Mouse (Mus musculus): ENCODE results near the gene A230050P20Rik.

Gene A230050P20Rik

GRCm38 (mm10) chr9:20895382-20895781, 26.9 kb downstream of the A230050P20Rik start:
- no peak for DNase-seq (ENCODE audit: low spot score in 2 of 2)

DNA sequence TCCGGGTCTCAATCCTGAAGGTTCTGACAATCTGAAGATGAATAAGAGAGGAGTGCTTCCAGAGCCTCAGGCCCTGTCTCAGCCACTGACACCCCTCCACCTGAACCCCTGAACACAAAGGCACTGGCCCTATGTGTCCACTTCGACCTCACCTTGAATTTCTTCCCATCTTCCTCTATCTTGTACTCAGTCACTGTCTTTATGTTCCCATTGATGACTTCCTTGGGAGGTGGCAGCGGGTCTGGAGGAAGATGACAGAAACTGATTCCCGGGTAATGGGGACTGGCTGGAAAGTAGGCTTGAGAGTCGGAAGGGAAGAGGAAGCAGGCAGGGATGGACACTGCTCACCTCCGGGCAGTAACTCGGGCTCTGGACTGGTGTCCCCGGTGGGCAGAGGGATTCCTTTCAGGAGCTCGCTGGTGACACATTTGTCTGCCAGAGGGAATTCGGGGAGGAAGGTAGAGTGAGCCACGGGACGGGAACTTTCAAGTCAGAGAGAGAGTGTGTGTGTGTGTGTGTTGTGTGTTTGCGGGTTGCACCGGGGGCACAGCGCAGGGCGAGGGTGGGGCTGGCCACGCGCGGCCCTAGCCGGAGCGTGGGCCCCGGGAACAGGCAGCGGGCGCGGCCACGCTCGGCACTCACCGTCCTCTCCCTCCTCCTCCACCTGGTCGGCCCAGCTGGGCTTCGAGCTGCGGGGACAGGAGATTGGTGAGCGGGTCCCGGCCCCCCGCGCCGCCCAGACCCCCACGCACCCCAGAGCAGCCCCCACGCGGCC, 29.5 kb downstream of the A230050P20Rik start:
- DNase-seq (ENCODE audit: low spot score in 2 of 2) = no peak

DNA sequence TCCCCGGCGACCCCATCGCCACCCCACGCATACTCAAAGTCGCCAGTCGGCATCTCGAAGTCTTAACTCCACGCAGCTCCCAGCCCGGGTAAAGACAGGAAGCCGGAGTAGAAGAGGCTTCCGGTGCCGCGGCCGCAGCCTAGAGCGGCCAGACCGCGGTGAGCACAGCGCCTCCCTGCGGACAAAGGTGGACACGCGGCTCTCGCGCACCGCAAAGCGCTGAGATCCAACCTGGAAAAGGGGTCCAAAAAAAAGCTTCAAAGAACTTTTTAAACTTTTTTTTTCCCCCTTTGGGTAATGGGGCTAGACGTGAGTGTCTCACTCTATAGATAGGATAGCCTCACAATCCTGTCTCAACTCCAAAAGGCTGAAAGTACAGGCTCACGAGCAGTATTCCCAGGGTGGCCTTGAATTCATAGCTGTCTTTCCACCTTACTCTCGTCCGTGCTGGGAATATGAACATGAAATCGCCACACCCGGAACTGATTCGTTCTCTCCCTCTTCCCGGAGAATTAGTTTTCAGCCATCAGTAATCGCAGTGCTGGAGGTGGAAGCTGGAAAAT, 30.1 kb downstream of the A230050P20Rik start, which contains the start of gene Eif3g:
TSS of gene Eif3g (minus strand) at position 113 of the 563 bp plus-strand sequence.
- peak; percentile 80 to 87 for DNase-seq (ENCODE audit: low spot score in 2 of 2)

DNA sequence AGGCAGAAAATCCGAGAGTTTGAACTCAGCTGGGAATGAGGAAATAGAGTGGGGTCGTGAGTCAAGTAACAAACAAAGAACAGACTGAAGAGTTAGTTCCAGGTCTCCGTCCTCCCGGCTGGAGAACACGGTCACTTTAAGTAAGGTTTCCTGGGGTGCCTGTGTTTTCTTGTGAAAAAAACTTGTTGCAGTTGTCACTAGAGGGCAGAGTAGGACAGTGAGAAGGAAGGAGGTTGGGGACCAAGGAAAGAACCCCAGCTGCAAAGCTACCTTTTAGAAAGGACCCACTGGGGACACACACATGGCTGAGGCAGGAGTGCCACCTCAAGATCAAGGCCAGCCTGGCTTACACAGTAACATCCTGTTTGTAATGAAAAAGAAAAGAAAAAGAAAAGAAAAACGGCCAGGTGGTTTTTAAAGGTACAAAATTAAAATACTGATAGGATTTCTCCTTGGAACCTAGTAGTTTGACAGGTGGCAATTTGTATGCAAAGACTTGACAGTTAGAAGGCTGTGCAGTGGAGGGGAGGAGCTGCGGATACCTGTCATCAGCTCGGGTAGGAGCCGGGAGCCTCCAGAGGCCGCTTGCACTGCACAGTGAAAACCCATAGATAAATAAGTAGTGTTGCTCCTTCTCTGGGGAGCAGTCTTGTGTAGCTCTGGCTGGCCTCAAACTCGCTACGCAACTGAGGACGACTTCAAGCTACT, 33.2 kb downstream of the A230050P20Rik start:
- DNase-seq (ENCODE audit: low spot score in 2 of 2) = no peak

DNA sequence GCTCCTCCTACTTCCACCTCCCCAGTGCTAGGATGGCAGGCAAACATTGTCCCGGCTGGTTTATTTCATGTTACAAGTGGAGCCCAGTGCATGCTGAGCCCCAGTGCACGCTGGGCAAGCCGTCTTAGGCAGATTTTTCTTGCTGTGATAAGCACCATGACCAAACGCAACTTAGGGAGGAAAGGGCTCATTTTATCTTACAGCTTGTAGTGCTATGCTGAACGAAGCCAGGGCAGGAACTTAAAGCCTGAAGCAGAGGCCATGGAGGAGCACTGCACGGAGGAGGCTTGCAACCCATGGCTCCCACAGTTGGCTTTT, 33.7 kb downstream of the A230050P20Rik start:
- DNase-seq (ENCODE audit: low spot score in 2 of 2) = no peak

DNA sequence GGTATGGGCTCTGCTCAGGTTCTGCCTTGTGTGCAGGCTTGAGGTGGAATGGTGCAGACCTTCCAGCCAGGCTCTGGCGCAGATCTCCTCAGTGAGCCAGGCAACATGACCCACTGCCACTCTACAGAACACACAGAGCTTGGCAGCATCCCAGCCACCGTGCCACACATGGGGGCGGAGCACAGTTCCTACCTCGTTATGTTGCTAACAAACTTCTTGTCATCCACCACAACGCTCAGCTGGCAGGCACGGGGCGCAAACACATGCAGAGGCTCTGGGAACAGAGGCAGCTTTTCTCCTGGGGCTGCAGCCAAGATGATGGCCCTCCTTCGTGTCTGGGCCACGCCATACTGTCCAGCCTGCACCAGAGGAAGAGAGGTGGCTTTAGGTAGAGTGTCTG, 41.5 kb downstream of the A230050P20Rik start:
- no peak for DNase-seq (ENCODE audit: low spot score in 2 of 2)

- DNase-seq (ENCODE audit: low spot score in 2 of 2) = no peak
These were observed 47.7 kb downstream of the A230050P20Rik start for GRCm38 (mm10) chr9:20916160-20916559.

- DNase-seq (ENCODE audit: low spot score in 2 of 2) = no peak
These were observed 54.8 kb downstream of the A230050P20Rik start for GRCm38 (mm10) chr9:20923258-20923657.
